Mouse (Mus musculus): ENCODE data around the gene Cck. TPM values are rescaled to one million over a fixed set of nuclear protein-coding genes. Genes with fewer than 3 reads are reported as not detected.

Cck gene
- polyA plus RNA-seq, 1 experiment: not detected

GRCm38 (mm10) chr9:121443696-121444366, 51.7 kb downstream of the Cck start:
- no peak overlapping the region for H3K27ac ChIP-seq (ENCODE audit: insufficient read depth, low read depth, low read length)
- H3K4me3 ChIP-seq (ENCODE audit: insufficient read depth, low read length): no peak overlapping the region
- no peaks in the 10 kb centered on the region for H3K4me1 ChIP-seq (ENCODE audit: control insufficient read depth, insufficient read depth, low read length)
- TF ChIP-seq CTCF (IDR thresholded peaks at IDR 0.05; ENCODE audit: low read depth, low read length): no peak
- TF ChIP-seq POLR2A (IDR thresholded peaks at IDR 0.05; ENCODE audit: borderline replicate concordance, low read depth, low read length): no peak

- H3K4me1 ChIP-seq (ENCODE audit: control insufficient read depth, insufficient read depth, low read length): no peaks in the 10 kb centered on the region
- no peak overlapping the region for H3K4me3 ChIP-seq (ENCODE audit: insufficient read depth, low read length)
- TF ChIP-seq CTCF (IDR thresholded peaks at IDR 0.05; ENCODE audit: low read depth, low read length) (no peak), POLR2A (IDR thresholded peaks at IDR 0.05; ENCODE audit: borderline replicate concordance, low read depth, low read length) (no peak)
- no peak overlapping the region for H3K27ac ChIP-seq (ENCODE audit: insufficient read depth, low read depth, low read length)
Measured at GRCm38 (mm10) chr9:121442145-121442544, 53.3 kb downstream of the Cck start.

Other genes starting within 250 kb of the Cck start
- gene Ulk4, start 218.5 kb downstream of the Cck start, polyA plus RNA-seq (2012; ENCODE audit: insufficient read depth, insufficient read length, missing spikeins): 0.49 and 1.3 TPM in 2 replicates
- 51.5 and 61.1 TPM in 2 replicates for gene Trak1, start 198.2 kb downstream of the Cck start, polyA plus RNA-seq (2012; ENCODE audit: insufficient read depth, insufficient read length, missing spikeins)
- gene Lyzl4, start 146.4 kb upstream of the Cck start, polyA plus RNA-seq (2012; ENCODE audit: insufficient read depth, insufficient read length, missing spikeins): 11.5 and 11.8 TPM in 2 replicates
- gene Vipr1, start 147.0 kb upstream of the Cck start, polyA plus RNA-seq (2012; ENCODE audit: insufficient read depth, insufficient read length, missing spikeins): 4.1 and 4.8 TPM in 2 replicates
- 9.3 and 14.2 TPM in 2 replicates for gene Sec22c, start 209.8 kb upstream of the Cck start, polyA plus RNA-seq (2012; ENCODE audit: insufficient read depth, insufficient read length, missing spikeins)
- gene Ss18l2, start 214.6 kb upstream of the Cck start, polyA plus RNA-seq (2012; ENCODE audit: insufficient read depth, insufficient read length, missing spikeins): 27.5 and 34.0 TPM in 2 replicates
- gene Nktr, start 223.5 kb upstream of the Cck start, polyA plus RNA-seq (2012; ENCODE audit: insufficient read depth, insufficient read length, missing spikeins): 109 and 111 TPM in 2 replicates